8 mouse cellular contexts compared by ENCODE assay signal in the genomic region with DNA sequence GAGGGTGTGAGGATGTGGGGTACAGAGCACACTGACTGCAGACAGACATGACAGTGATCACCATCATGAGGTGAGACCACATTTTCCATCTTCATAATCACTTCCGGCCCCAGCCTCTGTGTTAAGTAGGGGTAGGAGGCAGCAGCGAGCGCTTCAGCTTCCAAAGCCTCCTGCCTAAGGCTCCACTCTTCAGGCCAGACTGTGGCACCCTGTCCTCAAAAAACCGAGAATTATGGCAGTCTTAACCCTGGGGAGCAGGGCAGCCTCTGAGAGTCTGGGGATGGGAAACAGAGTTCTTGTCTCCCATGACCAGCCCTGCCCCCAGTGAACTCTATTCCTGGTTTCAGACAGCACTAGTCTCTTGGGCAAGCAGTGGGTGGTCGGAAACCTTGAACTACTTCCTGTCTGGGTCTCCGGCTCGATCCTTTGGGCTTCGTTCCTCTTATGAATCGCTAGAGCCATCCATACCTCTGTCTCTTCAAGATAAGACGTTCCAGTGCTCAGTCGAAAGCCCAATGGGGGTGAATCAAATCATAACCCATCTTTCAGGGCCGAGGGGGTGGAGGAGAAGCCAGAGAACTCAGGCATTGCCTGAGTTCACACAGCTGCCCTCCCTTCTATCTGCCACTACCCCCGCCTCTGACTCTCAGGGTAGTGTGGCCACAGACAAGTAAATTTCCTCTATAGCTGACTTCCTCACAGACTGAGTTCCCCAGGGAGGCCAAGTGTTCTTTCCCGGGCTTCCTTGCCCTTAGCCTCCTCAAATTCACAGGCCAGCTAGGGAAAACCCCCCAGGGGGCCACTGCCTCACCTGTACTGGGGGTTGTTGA. TPM values are rescaled to one million over a fixed set of nuclear protein-coding genes. Genes with fewer than 3 reads are reported as not detected.
A peak's percentile ranks its signal among the peaks of the same experiment; 100 is the strongest.
DNase-seq lines count a peak whose midpoint lies in the region; ATAC-seq and TF ChIP-seq lines count a peak whose summit lies in the region.

No protein-coding gene starts in this region.

- peaks cover 31% of the 10 kb centered on the region for H3K4me1 ChIP-seq in embryonic facial prominence, embryonic 13.5 days
- H3K4me1 ChIP-seq in limb, embryonic 13.5 days, result peaks cover 26% of the 10 kb centered on the region
- H3K4me1 ChIP-seq in midbrain, embryonic 15.5 days, result peaks cover 23% of the 10 kb centered on the region

- H3K4me2 ChIP-seq in embryonic facial prominence, embryonic 13.5 days, result peak overlapping the region; percentile 25
- peak overlapping the region; percentile 41 for H3K4me2 ChIP-seq in limb, embryonic 13.5 days (replicated peaks)
- no peak overlapping the region for H3K4me2 ChIP-seq in midbrain, embryonic 15.5 days

- H3K9ac ChIP-seq in embryonic facial prominence, embryonic 13.5 days, result peak overlapping the region; percentile 47
- H3K9ac ChIP-seq in limb, embryonic 13.5 days, result peak overlapping the region; percentile 58
- peak overlapping the region; percentile 20; the same call in 1 of the 2 replicates for H3K9ac ChIP-seq in midbrain, embryonic 15.5 days

- intact Hi-C loops in left cerebral cortex, adult 2 months (cut with DNase I), result no loop called here

- DNase-seq in left cerebral cortex, adult 2 months (ENCODE audit: extremely low spot score in 1 of 2, low spot score in 2 of 2), result no peak
- DNase-seq in left cerebral cortex, adult 11 months (ENCODE audit: low spot score), result no peak
- DNase-seq in thymus, postnatal 10 days (ENCODE audit: low spot score in 2 of 2), result peak; percentile 70 to 77
- no peak for DNase-seq in right cerebral cortex, postnatal 25 days

- no peaks in the 10 kb centered on the region for H3K9me3 ChIP-seq in embryonic facial prominence, embryonic 13.5 days
- H3K9me3 ChIP-seq in limb, embryonic 13.5 days, result no peaks in the 10 kb centered on the region
- no peaks in the 10 kb centered on the region for H3K9me3 ChIP-seq in midbrain, embryonic 15.5 days

- 64% methylated on average over 14 of the region's 14 CpGs for WGBS in embryonic facial prominence, embryonic 13.5 days
- WGBS in limb, embryonic 13.5 days, result 66% methylated on average over 14 of the region's 14 CpGs
- 67% methylated on average over 14 of the region's 14 CpGs for WGBS in midbrain, embryonic 15.5 days

- no peaks in the 10 kb centered on the region for H3K27me3 ChIP-seq in embryonic facial prominence, embryonic 13.5 days
- no peaks in the 10 kb centered on the region for H3K27me3 ChIP-seq in limb, embryonic 13.5 days
- no peaks in the 10 kb centered on the region for H3K27me3 ChIP-seq in midbrain, embryonic 15.5 days (replicated peaks)

- H3K27ac ChIP-seq in left cerebral cortex, adult 2 months, result peak overlapping the region; percentile 98
- H3K27ac ChIP-seq in embryonic facial prominence, embryonic 13.5 days, result peak overlapping the region; percentile 86
- peak overlapping the region; percentile 87 for H3K27ac ChIP-seq in limb, embryonic 13.5 days
- peak overlapping the region; percentile 67 for H3K27ac ChIP-seq in midbrain, embryonic 15.5 days

- no peak overlapping the region for H3K4me3 ChIP-seq in left cerebral cortex, adult 2 months
- no peak overlapping the region for H3K4me3 ChIP-seq in embryonic facial prominence, embryonic 13.5 days
- 0 out of 2 replicates have a peak overlapping the region, but pooled peaks have one; percentile 1 for H3K4me3 ChIP-seq in limb, embryonic 13.5 days
- no peak overlapping the region for H3K4me3 ChIP-seq in midbrain, embryonic 15.5 days

- H3K36me3 ChIP-seq in embryonic facial prominence, embryonic 13.5 days, result peaks cover 11% of the 10 kb centered on the region; the same call in 1 of the 2 replicates
- H3K36me3 ChIP-seq in limb, embryonic 13.5 days, result peaks cover 15% of the 10 kb centered on the region
- peaks cover 7% of the 10 kb centered on the region; the same call in 1 of the 2 replicates for H3K36me3 ChIP-seq in midbrain, embryonic 15.5 days (replicated peaks)

- no peak for ATAC-seq in embryonic facial prominence, embryonic 13.5 days (ENCODE audit: insufficient number of reproducible peaks, insufficient read depth, low FRiP score, low TSS enrichment, low read depth)
- peak; percentile 6 to 22; a peak in 1 of 4 replicates for ATAC-seq in hematopoietic stem cell, adult 5-6 weeks (replicated peaks in 1 of 2; ENCODE audit: insufficient read depth in 1 of 2, low FRiP score in 2 of 2, low TSS enrichment in 1 of 2, low read depth in 1 of 2, poor library complexity in 2 of 2, severe bottlenecking in 2 of 2)
- ATAC-seq in limb, embryonic 13.5 days (ENCODE audit: low FRiP score, low read depth), result no peak
- ATAC-seq in midbrain, embryonic 15.5 days (replicated peaks), result no peak

- TF ChIP-seq CTCF in left cerebral cortex, adult 2 months (IDR thresholded peaks at IDR 0.05), result no peak

RNA-seq across cellular contexts. Expression of gene Btbd19, which starts 0.8 kb away (rescaled TPM):
- 10 to 100 TPM; 11.5 to 13.2 TPM for total RNA-seq in left cerebral cortex, adult 2 months (2021)
- polyA plus RNA-seq in embryonic facial prominence, embryonic 13.5 days (2015; fragmentation: Nextera tagmentation; extraction: Ambion mirVana), result 5.8 and 6.2 TPM in 2 replicates
- 8.4 and 13.3 TPM in 2 replicates for total RNA-seq in hematopoietic stem cell, adult 5-6 weeks (2017)
- polyA plus RNA-seq in limb, embryonic 13.5 days (2015; fragmentation: Nextera tagmentation; extraction: Ambion mirVana), result 5.1 and 5.2 TPM in 2 replicates
- polyA plus RNA-seq in midbrain, embryonic 15.5 days (2015; fragmentation: Nextera tagmentation; extraction: Ambion mirVana), result 3.9 and 4.3 TPM in 2 replicates

RNA-seq across cellular contexts. Expression of gene Tctex1d4, which starts 1.9 kb away (rescaled TPM):
- total RNA-seq in left cerebral cortex, adult 2 months (2021), result not detected
- not detected in 2 replicates for polyA plus RNA-seq in embryonic facial prominence, embryonic 13.5 days (2015; fragmentation: Nextera tagmentation; extraction: Ambion mirVana)
- not detected in 2 replicates for total RNA-seq in hematopoietic stem cell, adult 5-6 weeks (2017)
- polyA plus RNA-seq in limb, embryonic 13.5 days (2015; fragmentation: Nextera tagmentation; extraction: Ambion mirVana), result not detected in 2 replicates
- polyA plus RNA-seq in midbrain, embryonic 15.5 days (2015; fragmentation: Nextera tagmentation; extraction: Ambion mirVana), result 0.42 TPM in 1 of 2 replicates, not detected in the other

RNA-seq across cellular contexts. Expression of gene Plk3, which starts 9.0 kb away (rescaled TPM):
- total RNA-seq in left cerebral cortex, adult 2 months (2021), result 10 to 100 TPM; 13.7 to 19.6 TPM
- polyA plus RNA-seq in embryonic facial prominence, embryonic 13.5 days (2015; fragmentation: Nextera tagmentation; extraction: Ambion mirVana), result 3.2 and 3.3 TPM in 2 replicates
- total RNA-seq in hematopoietic stem cell, adult 5-6 weeks (2017), result 3.1 and 9.3 TPM in 2 replicates
- polyA plus RNA-seq in limb, embryonic 13.5 days (2015; fragmentation: Nextera tagmentation; extraction: Ambion mirVana), result 3.1 and 3.5 TPM in 2 replicates
- polyA plus RNA-seq in midbrain, embryonic 15.5 days (2015; fragmentation: Nextera tagmentation; extraction: Ambion mirVana), result 19.1 and 19.3 TPM in 2 replicates

RNA-seq across cellular contexts. Expression of gene Ptch2, which starts 28.9 kb away (rescaled TPM):
- total RNA-seq in left cerebral cortex, adult 2 months (2021), result 1 to 10 TPM; 1.7 to 3.5 TPM
- 20.5 and 26.8 TPM in 2 replicates for polyA plus RNA-seq in embryonic facial prominence, embryonic 13.5 days (2015; fragmentation: Nextera tagmentation; extraction: Ambion mirVana)
- total RNA-seq in hematopoietic stem cell, adult 5-6 weeks (2017), result 0.13 TPM in 1 of 2 replicates, not detected in the other
- polyA plus RNA-seq in limb, embryonic 13.5 days (2015; fragmentation: Nextera tagmentation; extraction: Ambion mirVana), result 7.9 and 9.4 TPM in 2 replicates
- polyA plus RNA-seq in midbrain, embryonic 15.5 days (2015; fragmentation: Nextera tagmentation; extraction: Ambion mirVana), result 7.7 and 9.0 TPM in 2 replicates

RNA-seq across cellular contexts. Expression of gene Rps8, which starts 31.3 kb away (rescaled TPM):
- 100 to 1,000 TPM; 512 to 526 TPM for total RNA-seq in left cerebral cortex, adult 2 months (2021)
- polyA plus RNA-seq in embryonic facial prominence, embryonic 13.5 days (2015; fragmentation: Nextera tagmentation; extraction: Ambion mirVana), result 1,074 and 1,114 TPM in 2 replicates
- total RNA-seq in hematopoietic stem cell, adult 5-6 weeks (2017), result 2,027 and 2,234 TPM in 2 replicates
- 885 and 930 TPM in 2 replicates for polyA plus RNA-seq in limb, embryonic 13.5 days (2015; fragmentation: Nextera tagmentation; extraction: Ambion mirVana)
- 430 and 431 TPM in 2 replicates for polyA plus RNA-seq in midbrain, embryonic 15.5 days (2015; fragmentation: Nextera tagmentation; extraction: Ambion mirVana)

Comparison
In these comparisons a context has a peak if more than half of its experiments do, and no peak if none do; other contexts are left out.
1. DNase-seq: peak in thymus, postnatal 10 days (2 of 2); none in left cerebral cortex, adult 2 months (0 of 2), left cerebral cortex, adult 11 months (single experiment) and right cerebral cortex, postnatal 25 days (single experiment).
2. ATAC-seq: peak in hematopoietic stem cell, adult 5-6 weeks (2 of 2); none in embryonic facial prominence, embryonic 13.5 days (single experiment), limb, embryonic 13.5 days (single experiment) and midbrain, embryonic 15.5 days (single experiment).
3. Peak in every context shown above with its lines, with median percentiles within 50 percentile points of each other: H3K27ac ChIP-seq and H3K9ac ChIP-seq.